Mouse (Mus musculus): Measurements from ENCODE around the gene Tctex1d2.

Tctex1d2 gene

DNA sequence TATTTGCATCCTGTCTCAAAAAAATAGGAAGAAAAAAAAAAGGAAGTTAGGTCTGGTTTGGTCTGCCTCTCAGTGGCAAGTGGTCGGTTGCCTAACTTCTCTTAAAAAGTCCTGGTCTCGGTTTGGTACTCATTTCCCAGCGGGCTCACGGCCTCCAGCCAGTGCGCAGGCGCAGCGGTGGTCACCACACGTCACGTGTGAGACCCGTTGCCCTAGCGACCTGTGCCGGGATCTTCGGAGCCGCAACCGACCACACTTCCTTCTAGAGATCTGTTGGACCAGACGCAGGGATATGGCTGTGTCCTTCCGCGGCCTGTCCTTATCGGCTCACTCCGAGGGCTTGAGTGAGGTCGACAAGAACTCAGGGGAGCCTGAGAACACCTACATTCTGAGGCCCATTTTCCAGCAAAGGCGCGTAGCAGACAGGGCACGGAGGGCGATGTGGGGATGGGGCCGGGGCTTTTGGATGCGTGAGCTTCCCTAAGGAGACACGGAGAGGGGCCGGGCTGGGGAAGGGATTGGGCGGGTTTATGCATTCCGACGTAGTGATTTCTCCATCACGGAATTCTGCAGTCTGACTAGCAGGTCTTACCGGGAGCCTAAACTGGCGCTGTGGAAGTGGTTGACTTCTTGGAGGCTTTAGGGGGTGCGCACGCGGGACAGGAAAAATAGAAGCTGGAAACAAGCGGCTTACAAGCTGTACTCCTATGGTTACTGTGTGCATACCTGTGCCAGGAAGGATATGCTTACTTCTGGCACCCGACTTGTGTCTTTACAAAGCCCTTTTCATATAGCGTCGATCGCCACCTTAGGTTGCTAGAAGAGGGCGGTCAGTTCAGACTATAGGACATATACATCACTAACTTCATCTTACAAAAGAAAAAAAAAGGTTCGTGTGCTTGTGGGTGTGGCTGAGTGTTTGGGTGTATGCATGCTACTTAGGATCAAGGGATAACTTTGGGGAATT is at the start of gene Tctex1d2:
Tctex1d2 (plus strand) TSS at position 186 of the 967 bp plus-strand sequence.
- DNase-seq, result peak; percentile 97

DNA sequence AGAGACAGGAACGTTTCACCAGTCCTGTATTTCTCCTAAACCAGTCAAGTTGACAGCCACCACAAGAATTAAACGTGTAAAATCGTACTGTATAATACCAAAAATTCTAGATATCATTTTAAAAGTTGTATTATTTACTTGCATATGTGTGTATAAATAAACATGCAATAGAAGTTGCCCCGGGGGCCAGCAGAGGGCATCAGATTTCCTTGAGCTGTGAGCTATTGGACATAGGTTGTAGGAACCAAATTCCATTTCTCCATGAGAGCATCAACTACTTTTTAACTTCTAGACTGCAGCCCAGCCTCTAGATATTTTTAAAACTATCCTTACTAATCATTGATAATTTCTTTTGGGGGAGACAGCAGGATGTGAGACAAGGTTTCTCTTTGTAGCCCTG is 48.2 kb upstream of the Tctex1d2 start:
- DNase-seq, result peak; percentile 42 to 81

DNA sequence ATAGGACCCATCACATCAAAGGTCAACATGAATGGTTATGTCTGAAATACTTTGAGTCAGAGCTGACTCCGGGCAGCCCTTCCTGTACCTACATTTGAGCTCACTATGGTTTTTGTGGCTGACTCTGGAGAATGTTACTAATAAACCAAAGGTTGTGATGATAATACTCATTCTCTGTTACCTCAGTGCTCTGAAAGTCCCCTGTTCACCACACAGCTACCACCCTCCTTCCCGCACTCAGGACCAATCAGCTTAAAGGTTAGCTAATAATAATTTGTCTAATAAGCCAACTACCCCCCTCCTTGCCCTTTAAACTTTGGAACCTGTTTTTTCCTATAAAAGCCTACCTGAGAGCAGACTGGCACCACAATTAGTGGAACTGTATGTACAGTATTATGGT is 39.9 kb upstream of the Tctex1d2 start:
- peak in 1 of 2 experiments; percentile 29 for DNase-seq

DNA sequence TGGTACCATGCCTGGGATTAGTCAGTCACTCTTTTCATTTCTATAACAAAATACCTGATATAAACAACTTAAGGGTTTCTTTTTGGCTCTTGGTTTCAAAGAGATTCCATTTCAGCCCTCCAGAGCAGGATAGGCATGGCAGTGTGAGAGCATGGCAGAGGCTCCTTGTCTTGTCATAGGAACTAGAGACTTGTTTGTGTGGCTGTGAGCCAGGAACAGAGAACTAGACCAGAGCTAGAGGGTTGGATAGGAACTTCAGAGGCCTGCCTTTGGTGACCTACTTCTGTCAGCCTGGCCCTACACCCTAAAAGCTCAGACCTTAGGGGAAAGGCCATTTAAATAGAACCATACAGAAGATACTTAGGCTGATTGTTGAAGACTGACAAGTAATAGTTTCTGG is 36.6 kb upstream of the Tctex1d2 start:
- no peak for DNase-seq

DNA sequence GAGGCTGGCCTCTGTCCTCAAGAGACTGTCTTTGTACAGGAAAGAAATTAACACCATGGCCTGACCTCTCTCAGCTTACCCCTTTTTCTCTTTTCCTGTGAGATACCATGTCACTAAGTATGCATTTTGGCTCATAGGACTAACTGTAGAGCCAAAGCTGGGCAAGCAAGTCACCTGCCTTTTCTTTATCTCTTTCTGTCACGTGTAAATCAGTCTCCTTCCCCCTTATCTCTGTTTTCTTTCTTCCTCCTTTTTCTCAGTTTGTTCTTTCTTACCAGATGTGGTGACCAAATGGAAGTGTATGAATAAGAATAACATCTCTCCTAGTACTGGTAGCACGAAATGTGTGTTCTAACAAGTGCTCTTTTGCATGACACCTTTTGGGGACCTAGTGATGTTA is 34.6 kb upstream of the Tctex1d2 start:
- no peak for DNase-seq

DNA sequence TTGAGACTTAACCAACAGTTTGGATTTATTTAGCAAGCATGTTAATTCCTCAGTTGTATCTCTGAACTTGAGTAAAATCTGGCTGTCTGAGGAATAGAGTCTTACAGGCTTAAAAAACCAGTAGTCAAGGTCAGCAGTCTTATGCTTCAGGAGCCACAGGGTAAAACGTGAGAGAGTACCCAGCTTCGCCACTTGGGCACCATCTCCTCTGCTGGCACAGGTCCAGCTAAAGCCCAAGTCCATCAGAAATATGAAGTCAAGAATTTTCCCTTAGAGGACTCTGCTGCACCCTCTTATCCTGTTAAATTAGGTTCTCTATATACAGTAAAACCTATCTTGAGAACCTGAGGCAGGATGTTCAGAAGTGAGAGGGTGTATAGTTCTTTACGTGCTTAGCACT is 32.7 kb upstream of the Tctex1d2 start:
- DNase-seq, result peak; percentile 18 to 52

DNA sequence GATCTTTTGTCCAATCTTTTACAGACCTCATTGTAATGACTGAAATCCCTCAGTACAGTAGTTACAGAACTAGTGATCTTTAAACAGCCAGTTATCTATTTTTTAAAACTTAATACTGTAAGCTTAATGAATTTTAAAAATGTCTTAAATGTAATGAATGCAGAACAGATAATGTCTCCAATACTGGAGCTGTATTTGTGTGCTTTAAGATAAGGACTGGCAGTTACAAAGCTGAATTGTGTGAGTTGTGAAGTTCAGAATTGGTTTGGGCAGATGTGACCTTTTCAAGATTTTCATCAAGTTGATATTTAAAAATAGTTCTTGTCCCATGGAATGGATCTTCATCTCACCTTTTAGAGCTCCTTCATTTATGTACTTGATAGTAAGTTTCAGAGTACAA is 30.5 kb upstream of the Tctex1d2 start:
- no peak for DNase-seq

DNA sequence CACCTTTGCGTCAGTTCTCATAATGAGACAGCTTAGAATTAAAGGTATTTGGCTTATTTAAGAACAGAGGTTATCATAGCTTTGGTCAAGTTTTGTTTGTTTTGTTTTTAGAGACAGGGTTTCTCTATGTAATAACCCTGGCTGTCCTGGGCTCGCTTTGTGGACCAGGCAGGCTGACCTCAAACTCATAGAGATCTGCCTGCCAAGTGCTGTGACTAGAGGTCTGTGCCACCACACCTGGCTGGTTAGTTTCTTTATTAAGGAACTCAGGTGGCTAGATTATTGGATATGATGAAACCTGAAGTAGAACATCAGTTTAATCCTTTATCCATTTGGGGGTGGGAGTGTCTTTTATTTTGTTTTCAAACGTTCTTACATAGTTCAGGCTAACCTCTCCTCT is 29.7 kb upstream of the Tctex1d2 start:
- no peak for DNase-seq

DNA sequence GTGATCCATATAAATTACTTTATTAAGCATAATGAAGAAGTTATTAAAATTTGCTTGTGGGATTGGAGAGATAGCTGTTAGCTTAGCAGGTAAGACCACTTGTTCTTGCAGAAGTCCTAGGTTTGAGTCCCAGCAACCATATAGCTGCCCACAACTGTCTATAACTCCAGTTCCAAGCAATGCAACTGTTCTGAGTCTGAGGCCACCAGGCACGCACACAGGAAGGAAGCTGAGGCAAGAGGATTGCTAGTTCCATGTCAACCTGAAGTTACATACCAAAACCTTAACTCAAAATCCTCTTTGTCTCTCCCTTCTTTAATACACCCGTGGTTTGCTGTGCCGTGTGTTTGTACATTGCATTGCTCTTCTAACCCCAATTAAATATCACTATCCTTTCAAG is 28.6 kb upstream of the Tctex1d2 start:
- no peak for DNase-seq

DNA sequence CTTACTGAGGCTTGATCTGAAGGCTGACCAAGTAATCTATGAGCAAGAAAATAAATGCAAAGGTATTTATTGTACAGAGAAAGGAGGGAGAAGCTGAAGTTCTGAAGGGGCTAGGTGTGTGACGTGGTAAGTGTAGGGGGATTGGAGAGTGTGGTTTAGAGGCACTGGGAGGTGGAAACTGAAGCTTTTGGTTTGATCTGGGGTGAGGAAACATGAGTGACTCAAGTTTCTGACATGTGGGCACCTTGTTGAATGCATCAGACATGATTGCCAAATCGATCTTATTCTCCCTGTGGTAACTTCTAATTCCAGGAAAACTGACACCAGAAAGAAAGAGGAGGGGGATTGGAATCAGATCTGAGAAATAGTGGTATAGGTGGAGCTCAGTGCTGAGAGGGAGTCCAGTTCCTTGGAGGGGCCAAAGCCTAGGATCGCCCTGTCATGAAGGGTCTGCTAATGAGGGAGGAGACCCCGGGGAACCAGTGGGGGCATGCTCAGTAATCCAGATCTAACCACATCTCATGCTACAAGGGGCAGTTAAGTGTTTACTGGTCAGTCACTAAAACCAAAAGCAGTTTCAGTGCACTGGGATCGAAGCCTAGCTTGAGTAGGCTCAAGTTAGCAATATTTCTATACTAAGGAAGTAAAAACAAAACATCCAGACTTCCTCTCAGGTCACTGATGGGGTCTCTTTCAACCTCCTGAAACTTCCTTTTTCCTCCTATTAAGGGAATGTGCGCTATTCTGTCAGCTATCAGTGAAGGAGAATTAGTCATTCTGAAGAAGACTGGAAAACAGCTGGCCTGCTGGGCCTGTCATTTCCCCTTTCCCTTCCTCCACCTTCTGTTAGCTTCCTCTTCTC is 23.6 kb upstream of the Tctex1d2 start:
- no peak for DNase-seq

DNA sequence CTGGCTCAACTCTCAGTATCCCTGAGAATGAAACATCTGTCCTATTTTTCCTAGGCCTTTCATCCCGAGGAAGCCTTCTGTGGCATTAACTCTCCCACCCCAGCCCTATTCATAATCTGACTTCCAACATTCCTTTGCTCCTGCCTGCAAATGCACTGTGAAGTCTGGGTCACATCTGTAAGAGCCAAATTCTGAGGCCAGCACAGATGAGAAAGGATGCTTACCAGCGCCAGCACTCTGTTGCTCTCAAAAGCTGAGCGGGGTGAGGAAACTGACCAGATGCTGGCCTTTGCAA is 23.0 kb upstream of the Tctex1d2 start:
- no peak for DNase-seq

DNA sequence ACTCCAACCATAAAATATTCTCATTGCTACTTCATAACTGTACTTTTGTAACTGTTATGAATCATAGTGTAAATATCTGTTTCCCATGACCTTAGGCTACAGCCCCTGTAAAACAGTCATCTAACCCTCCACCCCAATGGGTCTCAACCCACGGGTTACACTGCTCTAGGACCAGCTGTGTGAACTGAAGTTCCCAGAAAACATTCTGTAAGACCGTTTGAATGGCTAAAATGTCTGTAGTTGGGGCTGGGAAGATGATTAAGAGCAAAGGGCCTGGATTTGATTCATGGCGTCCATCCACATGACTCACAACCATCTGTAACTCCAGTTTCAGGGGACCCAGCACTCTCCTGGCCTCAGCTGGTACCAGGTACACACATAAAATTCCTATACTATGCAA is 21.3 kb upstream of the Tctex1d2 start:
- DNase-seq, result no peak

DNA sequence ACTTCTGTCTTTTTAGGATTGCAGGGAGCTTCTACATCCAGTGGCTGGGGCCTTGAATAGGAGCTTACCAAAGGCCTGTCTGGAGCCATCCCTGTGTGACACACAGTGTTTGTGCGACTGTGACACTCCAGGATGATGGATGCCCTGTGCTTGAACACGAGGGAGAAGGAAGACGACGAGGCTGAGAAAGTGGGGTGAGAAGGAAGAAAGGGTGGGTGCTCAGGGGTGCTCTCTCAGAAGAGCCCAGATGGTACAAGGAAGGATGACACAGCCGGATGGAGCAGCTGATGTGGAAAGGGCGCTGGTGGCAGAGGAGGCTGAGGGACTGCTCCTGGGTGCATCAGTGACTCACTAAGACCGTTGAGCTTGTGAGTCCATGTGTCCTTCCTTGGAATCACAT is 19.2 kb upstream of the Tctex1d2 start, which contains the start of gene Tm4sf19:
Tm4sf19 (plus strand) TSS at position 240 of the 400 bp plus-strand sequence.
- no peak for DNase-seq

DNA sequence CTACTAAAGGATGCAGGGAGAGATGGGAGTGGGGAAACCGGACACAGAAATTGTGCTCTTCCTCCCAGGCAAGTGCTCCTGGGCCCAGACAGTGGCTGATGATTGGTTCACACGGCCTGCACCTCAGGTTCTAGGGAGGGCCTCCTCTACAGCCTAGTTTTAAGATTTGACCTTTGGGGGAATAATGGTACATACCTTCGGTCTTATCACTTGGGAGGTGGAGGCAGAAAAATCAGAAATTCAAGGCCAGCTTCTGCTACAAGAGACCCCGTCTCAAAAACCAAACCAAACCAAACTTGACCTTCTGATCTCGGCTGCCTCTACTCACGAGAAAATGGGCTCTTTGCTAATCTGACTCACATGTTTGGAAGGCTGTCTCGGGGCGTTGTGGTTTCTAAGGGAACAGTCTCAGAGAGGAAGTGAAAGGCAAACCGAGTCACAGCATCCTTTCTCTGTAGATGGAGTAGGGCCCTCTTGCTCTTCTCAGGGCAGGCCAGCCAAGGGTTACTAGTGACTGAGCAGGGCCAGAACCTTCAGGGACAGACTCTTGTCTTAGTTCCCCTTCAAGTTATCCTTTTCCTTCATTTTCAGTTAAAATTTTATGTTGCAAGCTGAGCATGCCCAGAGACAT is 18.1 kb upstream of the Tctex1d2 start:
- DNase-seq, result no peak

DNA sequence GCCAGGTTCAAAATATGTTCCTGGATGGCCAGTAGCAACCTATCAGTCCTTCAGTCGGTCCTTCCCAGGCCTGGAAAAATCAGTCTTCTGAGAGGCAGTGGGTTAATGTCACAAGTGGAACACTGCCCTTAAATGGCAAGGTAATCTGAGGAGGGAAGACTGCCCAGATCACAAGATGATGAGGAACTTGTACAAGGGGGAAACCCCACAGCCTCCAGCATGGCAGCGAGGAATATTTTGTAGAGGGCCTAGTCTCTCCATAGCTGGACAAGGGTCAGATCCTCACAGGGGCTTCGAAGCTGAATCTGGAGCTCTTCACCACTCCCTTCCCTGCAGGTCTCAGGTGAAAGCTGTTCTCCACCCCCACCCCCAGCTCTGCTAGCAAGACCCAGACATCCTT is 16.7 kb upstream of the Tctex1d2 start:
- DNase-seq, result no peak

DNA sequence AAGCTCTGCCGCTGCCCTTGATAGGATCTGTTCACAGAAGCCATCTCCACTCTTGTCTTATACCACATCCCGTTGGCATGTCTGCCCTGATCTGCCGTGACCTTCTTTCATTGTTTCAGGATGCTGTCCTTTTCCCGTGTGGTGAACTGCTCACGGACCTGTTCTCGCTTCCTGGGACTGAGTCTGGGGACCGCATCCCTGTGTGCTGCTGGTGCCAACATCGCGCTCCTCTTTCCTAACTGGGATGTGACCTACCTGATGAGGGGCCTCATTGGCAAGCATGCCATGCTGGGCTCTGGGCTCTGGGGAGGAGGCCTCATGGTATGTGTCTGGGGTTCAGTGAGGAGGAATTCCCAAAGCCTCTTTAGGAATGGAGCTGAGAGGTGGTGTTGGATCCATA is 13.8 kb upstream of the Tctex1d2 start:
- no peak for DNase-seq

DNA sequence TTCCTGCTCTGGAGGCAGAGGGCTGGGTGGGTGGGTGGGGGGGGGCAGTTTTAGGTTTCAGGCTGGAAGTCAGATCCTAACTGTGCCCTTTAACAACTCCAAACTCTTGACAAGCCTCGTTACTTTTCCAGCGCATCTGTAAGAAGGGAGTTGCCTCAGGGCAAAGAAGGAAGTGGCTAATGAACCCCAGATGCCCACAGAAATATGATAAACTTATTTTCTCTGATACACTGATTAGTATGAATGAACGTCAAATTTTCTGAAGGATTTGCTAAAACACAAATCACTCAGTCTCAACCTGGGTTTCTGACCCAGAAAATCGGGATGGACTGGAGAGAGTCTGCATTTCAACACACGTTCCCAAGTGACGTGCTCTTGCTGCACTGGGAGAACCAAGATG is 12.8 kb upstream of the Tctex1d2 start:
- no peak for DNase-seq

DNA sequence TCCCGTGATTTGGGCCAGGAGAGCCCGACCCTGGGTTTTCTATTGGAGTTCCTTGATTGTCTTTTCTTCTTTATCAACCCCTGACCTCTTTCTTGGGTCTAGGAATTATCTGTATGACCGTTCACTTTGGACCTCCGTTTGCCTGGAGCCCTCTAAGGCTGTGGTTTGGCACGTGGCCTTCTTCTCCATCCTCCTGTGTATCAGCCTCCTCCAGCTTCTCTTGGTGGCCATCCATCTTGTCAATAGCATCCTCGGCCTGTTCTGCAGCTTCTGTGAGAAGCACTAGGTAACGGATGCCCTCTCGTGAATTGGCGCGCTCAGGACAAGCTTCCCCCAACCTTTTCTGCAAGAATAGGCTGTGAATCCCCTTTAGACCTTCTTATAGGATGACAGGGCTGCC is 11.8 kb upstream of the Tctex1d2 start:
- DNase-seq, result no peak

DNA sequence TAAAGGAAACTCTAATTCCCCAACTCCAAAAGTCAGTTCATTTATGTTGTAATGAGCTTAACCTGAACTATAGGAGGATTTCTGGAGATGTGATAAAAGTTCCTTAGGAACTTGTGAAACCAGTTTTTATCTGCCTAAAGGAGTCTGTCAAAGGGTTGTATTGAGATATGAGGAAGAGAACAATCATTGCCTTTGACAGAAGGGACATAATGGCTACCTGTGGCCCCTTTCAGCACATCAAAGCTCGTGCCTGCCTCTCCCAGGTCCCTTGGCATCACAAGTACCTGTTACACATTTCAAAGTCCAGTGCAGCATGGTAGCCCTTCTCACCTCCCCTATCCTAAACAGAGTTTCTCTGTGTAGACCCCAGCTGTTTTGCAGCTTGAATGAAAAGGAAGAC is 2.0 kb upstream of the Tctex1d2 start:
- DNase-seq, result no peak

DNA sequence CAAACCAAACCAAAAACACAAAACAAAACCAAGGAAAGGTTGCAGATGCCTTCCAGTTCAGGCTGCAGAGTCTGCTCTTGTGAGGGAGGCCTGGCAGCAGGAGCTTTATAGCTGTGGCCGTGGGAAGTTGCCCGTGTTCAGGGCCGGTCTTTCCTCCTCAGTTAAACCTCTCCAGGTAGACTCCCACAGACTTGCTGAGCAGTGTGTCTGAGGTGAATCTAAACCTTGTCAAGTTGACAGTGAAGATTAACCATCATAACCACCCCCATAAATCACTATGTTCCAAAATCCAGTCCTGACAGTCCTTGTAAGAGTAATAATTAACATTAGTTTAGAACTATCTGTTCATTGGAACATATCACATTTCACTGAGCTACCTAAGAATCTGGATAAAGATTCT is 8.0 kb downstream of the Tctex1d2 start:
- peak; percentile 36 to 62 for DNase-seq

DNA sequence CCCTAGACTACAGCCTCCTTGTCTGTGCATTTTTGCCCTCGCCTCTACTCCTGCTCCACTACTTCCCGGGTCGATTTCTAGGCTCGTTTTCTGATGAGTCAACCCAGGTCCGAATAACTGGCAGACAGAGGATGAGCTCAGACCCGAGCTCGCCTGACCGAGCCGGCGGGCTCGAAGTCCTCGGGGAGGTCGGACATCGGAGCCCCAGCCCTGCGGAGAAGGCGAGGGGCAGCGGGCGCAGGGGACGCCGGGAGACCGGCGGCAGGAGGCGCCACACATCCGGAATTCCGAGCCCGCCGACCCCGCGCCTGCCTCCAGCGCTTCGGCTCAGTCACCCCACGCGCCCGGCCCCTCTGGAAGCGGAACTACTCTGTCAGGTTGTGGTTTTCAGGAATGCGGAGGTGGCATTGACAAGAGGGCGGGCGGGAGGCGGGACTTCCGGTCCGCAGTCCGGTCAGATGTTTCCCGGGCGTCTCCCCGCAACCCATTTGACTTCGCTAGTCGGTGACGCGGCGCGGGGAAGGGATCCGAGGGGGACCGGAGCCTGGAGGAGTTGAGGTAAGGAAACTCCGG is 11.1 kb downstream of the Tctex1d2 start, which contains the start of gene Pcyt1a:
Pcyt1a (plus strand) TSS at position 448 of the 573 bp plus-strand sequence.
- peak; percentile 93 to 95 for DNase-seq

DNA sequence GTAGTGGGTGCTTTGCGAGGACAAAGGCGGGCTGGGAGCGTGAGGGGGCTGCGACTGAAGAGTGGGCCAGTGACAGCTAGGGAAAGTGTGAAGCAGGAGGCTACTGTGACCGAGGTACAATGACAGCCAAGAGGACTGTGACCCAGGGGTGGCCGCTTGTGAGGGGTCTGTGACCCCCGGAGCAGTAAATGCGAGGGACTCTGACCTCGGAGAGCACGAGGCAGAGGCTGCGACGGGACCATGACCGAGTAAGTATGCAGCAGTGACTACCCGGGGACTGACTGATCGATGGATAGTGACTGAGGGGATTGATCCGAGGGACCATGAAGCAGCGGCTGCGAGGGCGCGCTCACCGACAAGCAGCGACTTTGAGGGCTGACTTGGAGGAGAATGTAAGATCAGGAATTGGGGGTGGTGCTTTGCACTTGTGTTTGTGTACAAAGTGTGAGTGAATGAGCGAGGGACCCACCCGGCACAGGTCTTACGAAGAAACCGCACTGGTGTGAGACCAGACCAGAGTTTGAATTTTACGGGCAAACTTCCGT is 11.6 kb downstream of the Tctex1d2 start:
- DNase-seq, result peak in 1 of 2 experiments; percentile 33

DNA sequence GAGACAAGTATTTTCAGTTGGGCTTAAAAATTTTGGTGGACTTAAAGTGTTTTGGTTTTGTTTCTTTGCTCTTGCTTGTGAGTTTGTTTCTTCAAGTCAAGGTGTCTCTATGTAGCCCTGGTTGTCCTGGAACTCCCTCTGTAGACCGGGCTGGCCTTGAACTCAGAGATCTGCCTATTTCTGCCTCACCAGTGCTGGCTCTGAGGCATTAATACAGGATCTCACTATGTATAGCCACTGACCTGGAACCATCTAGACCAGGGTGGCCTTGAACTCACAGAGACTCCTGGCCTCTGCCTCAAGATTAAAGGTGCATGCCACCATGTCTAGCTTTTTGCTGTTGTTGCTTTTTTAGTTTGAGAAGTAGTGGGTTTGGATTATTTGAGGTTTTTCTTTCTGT is 12.4 kb downstream of the Tctex1d2 start:
- DNase-seq, result no peak
